Mouse (Mus musculus) gastrocnemius, postnatal 10 days (tissue): ENCODE data around the gene Selenbp1. TPM values are rescaled to one million over a fixed set of nuclear protein-coding genes. Genes with fewer than 3 reads are reported as not detected.

ENCODE experiments used
- DNase-seq: peaks from one replicate; pipeline ENCODE4 v3.0.0; 2021; ENCODE audit warnings: mixed read lengths
- total RNA-seq, 2 experiments: library from RNA; stranded (reverse); gene quantifications; 2 replicates each; pipeline ENCODE4 v1.2.3; 2021

Gene Selenbp1
- total RNA-seq, 2 experiments from 2014 or later: 8.3 to 8.6 TPM

DNA sequence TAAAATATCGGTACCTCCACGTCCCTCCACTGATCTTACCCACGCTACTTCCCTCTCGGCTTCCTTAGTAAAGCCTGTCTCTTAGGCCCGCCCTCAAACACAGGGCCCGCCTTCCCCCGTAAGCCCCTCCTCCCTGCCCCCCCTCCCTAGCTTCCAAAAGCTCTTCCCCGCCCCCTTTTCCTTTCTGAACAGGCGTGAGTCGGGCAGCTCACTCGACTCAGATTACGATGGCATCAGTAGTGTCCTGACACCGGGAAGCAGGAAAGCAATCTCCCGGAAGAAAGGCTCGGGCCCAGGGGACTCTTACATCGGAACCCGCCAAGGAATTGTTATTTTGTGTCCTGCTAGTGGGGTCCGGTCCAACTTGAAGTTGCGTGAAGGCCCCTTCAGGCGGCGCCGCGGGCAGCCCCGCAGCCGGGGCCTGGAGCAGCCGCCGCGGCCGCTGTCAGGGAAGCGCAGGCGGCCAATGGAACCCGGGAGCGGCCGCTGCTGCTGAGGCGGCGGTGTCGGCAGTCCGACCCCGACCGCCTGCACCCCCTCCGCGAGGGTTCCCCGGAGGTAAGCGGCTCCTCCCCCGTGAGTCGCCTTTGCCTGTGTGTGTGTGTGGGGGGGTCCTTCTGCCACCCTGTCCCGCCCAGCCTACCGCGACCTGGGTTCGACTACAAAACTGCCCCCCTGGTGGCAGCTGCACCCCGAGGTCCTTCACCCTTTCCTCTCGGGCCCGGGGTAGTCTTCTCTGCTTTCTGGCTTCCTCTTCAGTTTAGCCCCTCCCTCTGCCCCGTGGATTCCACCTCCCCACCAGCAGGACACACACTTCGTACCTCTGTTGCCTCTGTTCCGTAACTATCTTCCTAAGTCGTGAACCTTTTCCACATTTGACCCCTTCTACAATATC is 41.9 kb downstream of the Selenbp1 start, which contains the start of gene Pi4kb:
Pi4kb (plus strand) TSS at position 204 of the 895 bp plus-strand sequence.
- DNase-seq: peak; percentile 72

- no peak for DNase-seq
These were observed 51.5 kb downstream of the Selenbp1 start for GRCm38 (mm10) chr3:94984312-94984711.

GRCm38 (mm10) chr3:94985513-94985912 is 52.7 kb downstream of the Selenbp1 start:
- no peak for DNase-seq

- peak; percentile 60 for DNase-seq
These were observed 54.7 kb downstream of the Selenbp1 start for GRCm38 (mm10) chr3:94987578-94987977.

DNA sequence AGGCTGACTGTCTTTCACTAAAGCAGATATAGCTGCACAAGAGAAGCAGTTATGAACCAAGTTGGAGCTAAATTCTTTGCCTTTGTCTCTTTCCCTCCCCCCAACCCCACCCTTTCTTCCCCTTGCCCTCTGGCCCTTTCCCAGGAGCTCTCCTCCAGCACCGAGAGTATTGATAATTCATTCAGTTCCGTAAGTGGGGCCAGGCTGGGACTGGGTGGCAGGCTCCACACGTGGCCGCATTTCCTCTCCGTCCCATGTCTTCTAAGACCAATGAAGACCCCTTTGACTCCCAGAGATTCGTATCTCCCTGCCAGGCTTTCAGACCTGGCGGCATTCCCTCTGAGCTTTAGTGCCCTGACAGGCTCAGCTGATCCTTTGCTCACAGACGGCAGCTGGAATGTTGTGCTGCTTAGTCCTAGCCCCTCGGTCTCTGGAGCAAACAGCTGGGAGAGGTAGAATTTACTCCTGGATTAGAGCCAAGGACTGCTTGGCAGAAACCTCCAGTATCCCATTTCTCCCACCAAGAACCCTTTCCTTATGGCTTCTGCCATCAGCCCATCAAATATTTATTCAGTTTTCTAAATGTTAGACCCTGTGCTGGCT is 56.4 kb downstream of the Selenbp1 start:
- DNase-seq: peak; percentile 54

Other genes with a start within 250 kb of the Selenbp1 start
- 1 to 10 TPM in 1 of 2 experiments, under 1 TPM in 1; 0.54 to 2.0 TPM for gene Selenbp2, start 239.5 kb upstream of the Selenbp1 start, total RNA-seq
- under 1 TPM; 0.29 to 0.38 TPM for gene Cgn, start 146.6 kb upstream of the Selenbp1 start, total RNA-seq
- gene Pogz, start 95.5 kb upstream of the Selenbp1 start, total RNA-seq: 10 to 100 TPM; 23.9 to 27.8 TPM
- 100 to 1,000 TPM; 240 to 255 TPM for gene Psmb4, start 46.1 kb upstream of the Selenbp1 start, total RNA-seq
- 10 to 100 TPM in 1 of 2 experiments, 1 to 10 TPM in 1; 7.6 to 11.5 TPM for gene Rfx5, start 21.0 kb downstream of the Selenbp1 start, total RNA-seq
- gene Pi4kb, start 41.7 kb downstream of the Selenbp1 start, total RNA-seq: 10 to 100 TPM; 31.0 to 32.7 TPM
- gene Zfp687, start 82.4 kb downstream of the Selenbp1 start, total RNA-seq: 10 to 100 TPM; 20.2 to 22.6 TPM
- gene Psmd4, start 109.6 kb downstream of the Selenbp1 start, total RNA-seq: 100 to 1,000 TPM; 167 to 176 TPM
- 10 to 100 TPM; 20.1 to 22.8 TPM for gene Pip5k1a, start 173.9 kb downstream of the Selenbp1 start, total RNA-seq
- 10 to 100 TPM; 41.0 to 49.1 TPM for gene Vps72, start 178.0 kb downstream of the Selenbp1 start, total RNA-seq
- gene Tmod4, start 191.4 kb downstream of the Selenbp1 start, total RNA-seq: 100 to 1,000 TPM; 423 to 469 TPM
- 10 to 100 TPM; 35.5 to 40.8 TPM for gene Scnm1, start 201.0 kb downstream of the Selenbp1 start, total RNA-seq
- gene Lysmd1, start 201.0 kb downstream of the Selenbp1 start, total RNA-seq: 1 to 10 TPM; 6.0 to 6.7 TPM
- gene Tnfaip8l2, start 209.3 kb downstream of the Selenbp1 start, total RNA-seq: 1 to 10 TPM; 1.8 to 2.3 TPM
- gene Sema6c, start 227.4 kb downstream of the Selenbp1 start, total RNA-seq: 100 to 1,000 TPM; 103 to 123 TPM